Comparison of ENCODE assay signal across 9 mouse cellular contexts in the genomic region with DNA sequence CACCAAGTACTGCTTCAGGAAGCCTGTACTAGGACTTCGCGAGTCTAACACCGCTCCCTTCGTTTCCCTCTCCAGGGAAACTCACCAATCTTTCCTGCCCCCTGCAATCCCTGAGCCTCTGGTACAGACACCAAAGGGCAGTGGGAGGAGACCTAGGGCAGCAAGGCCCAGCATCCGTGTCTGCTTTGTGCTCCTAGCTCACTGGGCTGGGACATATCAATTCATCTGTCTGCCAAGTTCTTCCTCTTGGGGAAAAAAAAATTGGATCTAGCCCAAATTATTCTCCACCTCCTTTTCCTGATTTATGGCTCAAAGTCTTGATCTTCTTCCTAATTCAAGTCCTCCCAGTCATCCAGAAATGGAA.
A peak's percentile ranks its signal among the peaks of the same experiment; 100 is the strongest.
DNase-seq lines count a peak whose midpoint lies in the region; ATAC-seq lines count a peak whose summit lies in the region.
"Had no signal": no experiment of that assay in that cellular context is flagged by ENCODE, and none has a peak within 500 bp of the region (broad histone marks: within the 10 kb centered on the region; RNA-seq: fewer than 3 reads in every experiment).

No protein-coding gene starts in this region.

- H3K9me3 ChIP-seq in liver, embryonic 11.5 days (ENCODE audit: control insufficient read depth, low read length), result no peaks in the 10 kb centered on the region
- H3K9me3 ChIP-seq in liver, embryonic 12.5 days (replicated peaks), result no peaks in the 10 kb centered on the region
- no peaks in the 10 kb centered on the region for H3K9me3 ChIP-seq in intestine, embryonic 15.5 days
- H3K9me3 ChIP-seq in stomach, embryonic 14.5 days (ENCODE audit: control insufficient read depth, low read depth, low read length), result no peaks in the 10 kb centered on the region

- no peak overlapping the region for H3K27ac ChIP-seq in liver, embryonic 11.5 days (ENCODE audit: low read depth, low read length)
- no peak overlapping the region for H3K27ac ChIP-seq in liver, embryonic 12.5 days
- no peak overlapping the region for H3K27ac ChIP-seq in intestine, embryonic 15.5 days
- no peak overlapping the region for H3K27ac ChIP-seq in stomach, embryonic 14.5 days (ENCODE audit: low read length)
- H3K27ac ChIP-seq: macrophage had no signal

- peaks cover 2% of the 10 kb centered on the region for H3K27me3 ChIP-seq in liver, embryonic 11.5 days (replicated peaks; ENCODE audit: control insufficient read depth, insufficient read depth, low read length)
- H3K27me3 ChIP-seq in liver, embryonic 12.5 days (replicated peaks), result peaks cover 7% of the 10 kb centered on the region
- H3K27me3 ChIP-seq in intestine, embryonic 15.5 days (replicated peaks), result 0 out of 2 replicates have a peak, but pooled peaks cover 4% of the 10 kb centered on the region
- H3K27me3 ChIP-seq in stomach, embryonic 14.5 days (ENCODE audit: control insufficient read depth, insufficient read depth, low read length), result no peaks in the 10 kb centered on the region

- H3K4me2 ChIP-seq in liver, embryonic 11.5 days, result peak overlapping the region; percentile 20; the same call in 1 of the 2 replicates
- H3K4me2 ChIP-seq in liver, embryonic 12.5 days, result no peak overlapping the region
- peak overlapping the region; percentile 45 for H3K4me2 ChIP-seq in intestine, embryonic 15.5 days (replicated peaks)
- H3K4me2 ChIP-seq in stomach, embryonic 14.5 days (replicated peaks; ENCODE audit: low read depth, low read length), result peak overlapping the region; percentile 22; the same call in 1 of the 2 replicates

- H3K36me3 ChIP-seq in liver, embryonic 11.5 days (ENCODE audit: control insufficient read depth, insufficient read depth, low read length), result no peaks in the 10 kb centered on the region
- no peaks in the 10 kb centered on the region for H3K36me3 ChIP-seq in liver, embryonic 12.5 days
- H3K36me3 ChIP-seq in intestine, embryonic 15.5 days, result no peaks in the 10 kb centered on the region
- no peaks in the 10 kb centered on the region for H3K36me3 ChIP-seq in stomach, embryonic 14.5 days (ENCODE audit: control insufficient read depth, insufficient read depth, low read length)

- no peak for DNase-seq in cerebellum, adult 11 months
- no peak for DNase-seq in liver, embryonic 11.5 days (ENCODE audit: low spot score)
- DNase-seq in spleen, postnatal 36 days (ENCODE audit: low spot score in 2 of 2), result no peak

- H3K4me1 ChIP-seq in liver, embryonic 11.5 days (replicated peaks; ENCODE audit: control insufficient read depth, insufficient read depth, low read length), result no peaks in the 10 kb centered on the region
- H3K4me1 ChIP-seq in liver, embryonic 12.5 days, result no peaks in the 10 kb centered on the region
- peaks cover 4% of the 10 kb centered on the region; the same call in 1 of the 2 replicates for H3K4me1 ChIP-seq in intestine, embryonic 15.5 days (replicated peaks)
- H3K4me1 ChIP-seq in stomach, embryonic 14.5 days (ENCODE audit: control insufficient read depth, insufficient read depth, low read length), result peaks cover 6% of the 10 kb centered on the region; the same call in 1 of the 2 replicates

- 9% methylated on average over 5 of the region's 5 CpGs for WGBS in liver, embryonic 11.5 days
- WGBS in liver, embryonic 12.5 days (ENCODE audit: insufficient replicate concordance), result 8% methylated on average over 5 of the region's 5 CpGs
- 8% methylated on average over 5 of the region's 5 CpGs for whole genome bisulfite sequencing in intestine, embryonic 15.5 days
- 10% methylated on average over 5 of the region's 5 CpGs for WGBS in stomach, embryonic 14.5 days

- no peak overlapping the region for H3K4me3 ChIP-seq in liver, embryonic 11.5 days (ENCODE audit: low read depth, low read length)
- no peak overlapping the region for H3K4me3 ChIP-seq in liver, embryonic 12.5 days
- no peak overlapping the region for H3K4me3 ChIP-seq in intestine, embryonic 15.5 days (replicated peaks)
- no peak overlapping the region for H3K4me3 ChIP-seq in stomach, embryonic 14.5 days (ENCODE audit: low read depth, low read length)

- no peak overlapping the region for H3K9ac ChIP-seq in liver, embryonic 11.5 days (ENCODE audit: low read depth, low read length)
- H3K9ac ChIP-seq in liver, embryonic 12.5 days, result no peak overlapping the region
- H3K9ac ChIP-seq in intestine, embryonic 15.5 days, result no peak overlapping the region
- H3K9ac ChIP-seq in stomach, embryonic 14.5 days (replicated peaks; ENCODE audit: low read depth, low read length), result no peak overlapping the region

- ATAC-seq in cerebellum, adult (ENCODE audit: insufficient number of reproducible peaks, low FRiP score, low TSS enrichment), result 0 out of 2 replicates have a peak, but pooled peaks have one; percentile 5
- no peak for ATAC-seq in liver, embryonic 11.5 days (replicated peaks; ENCODE audit: low FRiP score)
- ATAC-seq in liver, embryonic 12.5 days, result no peak
- no peak for ATAC-seq in intestine, embryonic 15.5 days
- ATAC-seq in stomach, embryonic 14.5 days (ENCODE audit: insufficient number of reproducible peaks, insufficient read depth, low FRiP score, low read depth), result no peak
- no peak for ATAC-seq in monocyte, adult 5-6 weeks (replicated peaks; ENCODE audit: insufficient number of reproducible peaks, low FRiP score, low TSS enrichment, poor library complexity, severe bottlenecking)
